Mouse (Mus musculus) midbrain, postnatal 0 days (tissue): ENCODE data around the gene Mogat2. TPM values are rescaled to one million over a fixed set of nuclear protein-coding genes. Genes with fewer than 3 reads are reported as not detected.

Experiments used
- ATAC-seq: fragments of 200-750 bp; cut with Nextera tagmentation; 2 replicates; pipeline ENCODE4 v1.8.0; 2017; ENCODE audit warnings: moderate number of reproducible peaks, mild to moderate bottlenecking, moderate TSS enrichment, moderate library complexity; ENCODE audit not compliant: low FRiP score
- DNase-seq: peaks from one replicate; pipeline ENCODE4 v3.0.0-alpha.2; 2015; ENCODE audit warnings: low spot score
- H3K27ac ChIP-seq: fragments of 300-500 bp; sonication (generic); 2 replicates; pipeline ENCODE4 v1.5.1; 2014; ENCODE audit warnings: low read depth, mild to moderate bottlenecking, low read length, mixed read lengths
- H3K27me3 ChIP-seq: fragments of 300-500 bp; sonication (generic); 2 replicates; pipeline ENCODE4 v1.6.1; 2014; ENCODE audit warnings: low read length, control low read depth, mixed read lengths; ENCODE audit not compliant: insufficient read depth
- H3K36me3 ChIP-seq: fragments of 300-500 bp; sonication (generic); 2 replicates; pipeline ENCODE4 v1.6.1; 2014; ENCODE audit warnings: low read length, control low read depth, mixed read lengths; ENCODE audit not compliant: insufficient read depth
- H3K4me1 ChIP-seq: fragments of 300-500 bp; sonication (generic); 2 replicates; pipeline ENCODE4 v1.6.1; 2014; ENCODE audit warnings: mild to moderate bottlenecking, control low read depth, antibody characterized with exemption, low read length, mixed read lengths; ENCODE audit not compliant: insufficient read depth
- H3K4me2 ChIP-seq: fragments of 300-500 bp; sonication (generic); 2 replicates; pipeline ENCODE4 v1.6.1; 2014; ENCODE audit warnings: low read depth, mild to moderate bottlenecking, low read length, mixed read lengths; ENCODE audit not compliant: poor library complexity, severe bottlenecking
- H3K4me3 ChIP-seq: fragments of 300-500 bp; sonication (generic); 2 replicates; pipeline ENCODE4 v1.5.1; 2014; ENCODE audit warnings: low read depth, mild to moderate bottlenecking, low read length, moderate library complexity
- H3K9ac ChIP-seq: fragments of 300-500 bp; sonication (generic); replicated peaks from 2 replicates; pipeline ENCODE4 v1.6.1; 2014; ENCODE audit warnings: mild to moderate bottlenecking, low read length, moderate library complexity, mixed read lengths; ENCODE audit not compliant: poor library complexity, severe bottlenecking
- H3K9me3 ChIP-seq: fragments of 300-500 bp; sonication (generic); 2 replicates; pipeline ENCODE4 v1.6.1; 2016; ENCODE audit warnings: low read length, control low read depth
- CTCF ChIP-seq: IDR thresholded peaks from 2 replicates; pipeline ENCODE4 v1.5.1; 2016; ENCODE audit warnings: antibody characterized with exemption, mild to moderate bottlenecking
- WGBS: fragments of 180-500 bp; shearing (Covaris S2); extraction: QIAGEN DNeasy Blood & Tissue Kit; methylation state at CpG from one replicate; pipeline ENCODE4 v1.1.7; 2014; 5-methylcytosine and 5-hydroxymethylcytosine counted together
- polyA plus RNA-seq: library from polyadenylated mRNA; unstranded; fragments of >200 nt; fragmentation: Nextera tagmentation; extraction: Ambion mirVana; gene quantifications from 2 replicates; pipeline ENCODE4 v1.2.1, GENCODE M21; 2015
- total RNA-seq: library from RNA; depleted of rRNA; stranded (reverse); fragments of >200 nt; gene quantifications from 2 replicates; pipeline ENCODE4 v1.2.3, GENCODE M21; 2014

Mogat2 gene
- total and polyA plus RNA-seq, 2 experiments from 2014 or later, result 0.38 TPM; not detected in 1

GRCm38 (mm10) chr7:99199451-99200175 lies 38.8 kb downstream of the Mogat2 start:
- WGBS, result 82% methylated on average over 9 of the region's 9 CpGs

DNA sequence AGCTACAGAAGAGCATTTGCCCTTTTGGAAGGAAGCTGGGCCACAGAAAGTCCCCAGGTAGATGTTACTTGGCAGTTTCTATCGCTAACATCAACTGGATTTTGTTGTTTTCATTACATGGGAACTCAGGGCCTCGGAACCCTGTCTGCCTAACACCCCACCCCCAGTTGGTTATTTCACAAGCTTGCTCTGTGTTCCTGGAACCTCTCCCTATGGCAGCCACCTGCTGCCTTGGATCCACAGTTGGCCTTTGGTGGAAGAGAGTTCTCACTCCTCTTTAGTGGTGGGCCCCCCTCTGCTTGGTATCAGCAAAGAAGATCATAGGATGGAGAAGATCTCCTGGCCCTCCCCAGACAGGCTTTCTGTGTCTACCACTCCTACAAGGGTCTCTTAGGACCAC lies 39.6 kb downstream of the Mogat2 start:
- Histone ChIP-seq H3K27ac (no peak overlapping the region), H3K4me2 (no peak overlapping the region), H3K4me3 (no peak overlapping the region), H3K9ac (no peak overlapping the region), H3K9me3 (no peaks in the 10 kb centered on the region), H3K27me3 (no peaks in the 10 kb centered on the region), H3K36me3 (no peaks in the 10 kb centered on the region), H3K4me1 (no peaks in the 10 kb centered on the region)
- DNase-seq, result no peak
- TF ChIP-seq CTCF, result no peak
- 82% methylated on average over 2 of the region's 2 CpGs for WGBS
- ATAC-seq, result no peak

More at GRCm38 (mm10) chr7:99199451-99200175, 38.8 kb downstream of the Mogat2 start:
- Histone ChIP-seq H3K27ac (no peak overlapping the region), H3K27me3 (no peaks in the 10 kb centered on the region), H3K9me3 (no peaks in the 10 kb centered on the region), H3K9ac (no peak overlapping the region), H3K36me3 (no peaks in the 10 kb centered on the region), H3K4me3 (no peak overlapping the region), H3K4me2 (no peak overlapping the region), H3K4me1 (no peaks in the 10 kb centered on the region)
- ATAC-seq (no peak), DNase-seq (no peak)
- TF ChIP-seq CTCF, result no peak

DNA sequence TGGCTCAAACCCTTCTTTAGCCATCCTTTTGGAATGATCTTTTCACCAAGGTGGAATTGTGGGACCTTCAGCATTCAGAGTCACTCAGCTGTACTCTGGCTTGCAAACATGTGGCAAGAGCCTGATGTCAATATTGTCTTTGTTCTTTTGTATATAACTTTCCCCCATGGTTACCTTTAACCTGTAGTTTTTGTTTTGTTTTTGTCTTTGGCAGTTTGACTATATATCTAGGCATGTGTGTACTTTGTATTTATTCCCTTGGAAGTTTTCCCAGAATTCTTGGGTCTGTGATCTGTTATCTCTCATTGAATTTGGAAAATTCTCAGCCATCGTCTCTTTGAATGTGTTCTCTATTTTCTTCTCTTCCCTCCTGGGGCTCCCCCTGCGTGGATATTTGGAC lies 43.9 kb downstream of the Mogat2 start:
- ATAC-seq, result no peak
- no peak overlapping the region for H3K9ac ChIP-seq
- no peak overlapping the region for H3K27ac ChIP-seq
- no peak for DNase-seq
- H3K4me3 ChIP-seq, result no peak overlapping the region
- H3K9me3 ChIP-seq, result no peaks in the 10 kb centered on the region
- H3K36me3 ChIP-seq, result no peaks in the 10 kb centered on the region
- no peaks in the 10 kb centered on the region for H3K4me1 ChIP-seq
- H3K4me2 ChIP-seq, result no peak overlapping the region
- 64% methylated on average over 2 of the region's 2 CpGs for WGBS
- no peaks in the 10 kb centered on the region for H3K27me3 ChIP-seq
- TF ChIP-seq CTCF, result no peak

GRCm38 (mm10) chr7:99193926-99194325 lies 44.5 kb downstream of the Mogat2 start:
- DNase-seq (no peak), ATAC-seq (no peak)
- Histone ChIP-seq H3K36me3 (no peaks in the 10 kb centered on the region), H3K4me3 (no peak overlapping the region), H3K4me2 (no peak overlapping the region), H3K9ac (no peak overlapping the region), H3K9me3 (no peaks in the 10 kb centered on the region), H3K27ac (no peak overlapping the region), H3K27me3 (no peaks in the 10 kb centered on the region), H3K4me1 (no peaks in the 10 kb centered on the region)
- TF ChIP-seq CTCF, result no peak
- 88% methylated on average over 4 of the region's 4 CpGs for WGBS

GRCm38 (mm10) chr7:99191411-99191810 lies 47.0 kb downstream of the Mogat2 start:
- H3K4me1 ChIP-seq, result no peaks in the 10 kb centered on the region
- H3K4me2 ChIP-seq, result no peak overlapping the region
- DNase-seq (no peak), ATAC-seq (no peak)
- no peaks in the 10 kb centered on the region for H3K27me3 ChIP-seq
- H3K27ac ChIP-seq, result no peak overlapping the region
- no peak for TF ChIP-seq CTCF
- no peaks in the 10 kb centered on the region for H3K9me3 ChIP-seq
- H3K36me3 ChIP-seq, result no peaks in the 10 kb centered on the region
- no peak overlapping the region for H3K4me3 ChIP-seq
- H3K9ac ChIP-seq, result no peak overlapping the region

DNA sequence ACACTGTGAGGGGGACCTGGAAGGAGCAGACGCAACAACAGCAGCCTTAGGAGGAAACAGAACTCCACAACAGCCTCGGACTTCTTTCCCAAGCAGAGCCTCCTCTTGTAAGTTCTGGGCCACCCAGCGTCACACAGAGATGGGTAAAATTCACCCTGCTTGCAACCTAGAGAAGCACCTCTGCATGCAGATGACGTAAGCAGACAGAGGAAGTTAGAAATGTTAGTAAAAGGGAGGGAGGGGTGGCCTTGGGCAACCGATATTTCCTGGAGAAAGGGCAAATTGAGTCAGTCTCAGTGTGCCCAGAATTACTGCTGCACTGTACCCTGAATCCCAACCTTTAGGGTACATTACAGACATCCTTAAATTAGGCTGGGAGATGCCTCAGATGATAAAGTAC lies 48.5 kb downstream of the Mogat2 start:
- Histone ChIP-seq H3K4me2 (no peak overlapping the region), H3K4me1 (no peaks in the 10 kb centered on the region), H3K27me3 (no peaks in the 10 kb centered on the region), H3K36me3 (no peaks in the 10 kb centered on the region), H3K9me3 (no peaks in the 10 kb centered on the region), H3K4me3 (no peak overlapping the region), H3K27ac (no peak overlapping the region), H3K9ac (no peak overlapping the region)
- DNase-seq (no peak), ATAC-seq (no peak)
- no peak for TF ChIP-seq CTCF
- 80% methylated on average over 5 of the region's 5 CpGs for whole genome bisulfite sequencing
